Mouse (Mus musculus): ENCODE data around the gene Ifna2. TPM values are rescaled to one million over a fixed set of nuclear protein-coding genes. Genes with fewer than 3 reads are reported as not detected.
A peak's percentile ranks its signal among the peaks of the same experiment; 100 is the strongest.

The Ifna2 gene
- polyA plus RNA-seq, 1 experiment from 2014 or later: not detected

- 58% methylated on average over 6 of the region's 6 CpGs for WGBS
- Histone ChIP-seq H3K4me3 (no peak overlapping the region), H3K9me3 (no peaks in the 10 kb centered on the region), H3K36me3 (no peaks in the 10 kb centered on the region), H3K27me3 (ENCODE audit: insufficient read depth, poor library complexity, severe bottlenecking) (no peaks in the 10 kb centered on the region), H3K27ac (no peak overlapping the region), H3K4me1 (no peaks in the 10 kb centered on the region)
- DNase-seq (ENCODE audit: low spot score): no peak
Measured at GRCm38 (mm10) chr4:88697108-88697507, 13.4 kb upstream of the Ifna2 start.

- Histone ChIP-seq H3K4me3 (no peak overlapping the region), H3K27me3 (ENCODE audit: insufficient read depth, poor library complexity, severe bottlenecking) (no peaks in the 10 kb centered on the region), H3K4me1 (no peaks in the 10 kb centered on the region), H3K36me3 (no peaks in the 10 kb centered on the region), H3K27ac (no peak overlapping the region), H3K9me3 (no peaks in the 10 kb centered on the region)
- 24% methylated on average over 3 of the region's 3 CpGs for WGBS
- DNase-seq (ENCODE audit: low spot score): peak; percentile 88
Measured at GRCm38 (mm10) chr4:88696237-88696884, 12.6 kb upstream of the Ifna2 start.

GRCm38 (mm10) chr4:88693392-88693791 lies 9.7 kb upstream of the Ifna2 start:
- H3K9me3 ChIP-seq: no peaks in the 10 kb centered on the region
- no peaks in the 10 kb centered on the region for H3K36me3 ChIP-seq
- WGBS: 78% methylated on average over 2 of the region's 2 CpGs
- H3K4me3 ChIP-seq: no peak overlapping the region
- H3K4me1 ChIP-seq: no peaks in the 10 kb centered on the region
- no peak for DNase-seq (ENCODE audit: low spot score)
- no peaks in the 10 kb centered on the region for H3K27me3 ChIP-seq (ENCODE audit: insufficient read depth, poor library complexity, severe bottlenecking)
- no peak overlapping the region for H3K27ac ChIP-seq

GRCm38 (mm10) chr4:88692537-88692936 lies 8.8 kb upstream of the Ifna2 start:
- WGBS: 77% methylated on average over 1 of the region's 1 CpGs
- no peaks in the 10 kb centered on the region for H3K4me1 ChIP-seq
- no peaks in the 10 kb centered on the region for H3K27me3 ChIP-seq (ENCODE audit: insufficient read depth, poor library complexity, severe bottlenecking)
- H3K27ac ChIP-seq: no peak overlapping the region
- H3K4me3 ChIP-seq: no peak overlapping the region
- no peak for DNase-seq (ENCODE audit: low spot score)
- no peaks in the 10 kb centered on the region for H3K36me3 ChIP-seq
- H3K9me3 ChIP-seq: no peaks in the 10 kb centered on the region

GRCm38 (mm10) chr4:88691259-88691658 lies 7.5 kb upstream of the Ifna2 start, which contains the start of gene Ifnab:
TSS of gene Ifnab (minus strand) at chr4:88691359.
- H3K27me3 ChIP-seq (ENCODE audit: insufficient read depth, poor library complexity, severe bottlenecking): no peaks in the 10 kb centered on the region
- DNase-seq (ENCODE audit: low spot score): no peak
- no peak within 1 kb of the TSS for H3K4me3 ChIP-seq
- WGBS: 64% methylated on average over 2 of the region's 2 CpGs
- H3K4me1 ChIP-seq: no peaks in the 10 kb centered on the region
- no peaks in the 10 kb centered on the region for H3K36me3 ChIP-seq
- no peaks in the 10 kb centered on the region for H3K9me3 ChIP-seq
- H3K27ac ChIP-seq: no peak within 1 kb of the TSS

GRCm38 (mm10) chr4:88681353-88681752 lies 2.4 kb downstream of the Ifna2 start:
- Histone ChIP-seq H3K36me3 (no peaks in the 10 kb centered on the region), H3K27me3 (ENCODE audit: insufficient read depth, poor library complexity, severe bottlenecking) (no peaks in the 10 kb centered on the region), H3K9me3 (no peaks in the 10 kb centered on the region), H3K27ac (no peak overlapping the region), H3K4me1 (no peaks in the 10 kb centered on the region), H3K4me3 (no peak overlapping the region)
- no peak for DNase-seq (ENCODE audit: low spot score)
- WGBS: 76% methylated on average over 3 of the region's 3 CpGs

GRCm38 (mm10) chr4:88680362-88680761 lies 3.4 kb downstream of the Ifna2 start:
- WGBS: 49% methylated on average over 8 of the region's 8 CpGs
- H3K27me3 ChIP-seq (ENCODE audit: insufficient read depth, poor library complexity, severe bottlenecking): no peaks in the 10 kb centered on the region
- no peaks in the 10 kb centered on the region for H3K36me3 ChIP-seq
- no peak overlapping the region for H3K4me3 ChIP-seq
- H3K27ac ChIP-seq: no peak overlapping the region
- H3K4me1 ChIP-seq: no peaks in the 10 kb centered on the region
- no peak for DNase-seq (ENCODE audit: low spot score)
- H3K9me3 ChIP-seq: no peaks in the 10 kb centered on the region

GRCm38 (mm10) chr4:88676824-88677223 lies 6.9 kb downstream of the Ifna2 start, which contains the start of gene Ifna16:
TSS of gene Ifna16 (minus strand) at chr4:88676924.
- no peak for DNase-seq (ENCODE audit: low spot score)
- Histone ChIP-seq H3K27ac (no peak within 1 kb of the TSS), H3K4me3 (no peak within 1 kb of the TSS), H3K9me3 (no peaks in the 10 kb centered on the region), H3K36me3 (no peaks in the 10 kb centered on the region), H3K27me3 (ENCODE audit: insufficient read depth, poor library complexity, severe bottlenecking) (no peaks in the 10 kb centered on the region), H3K4me1 (no peaks in the 10 kb centered on the region)
- 86% methylated on average over 1 of the region's 1 CpGs for WGBS

GRCm38 (mm10) chr4:88655461-88655860 lies 28.3 kb downstream of the Ifna2 start:
- Histone ChIP-seq H3K36me3 (no peaks in the 10 kb centered on the region), H3K9me3 (no peaks in the 10 kb centered on the region), H3K4me1 (no peaks in the 10 kb centered on the region), H3K27me3 (ENCODE audit: insufficient read depth, poor library complexity, severe bottlenecking) (no peaks in the 10 kb centered on the region), H3K4me3 (no peak overlapping the region), H3K27ac (no peak overlapping the region)
- DNase-seq (ENCODE audit: low spot score): no peak
- 38% methylated on average over 1 of the region's 1 CpGs for WGBS

- Histone ChIP-seq H3K27me3 (ENCODE audit: insufficient read depth, poor library complexity, severe bottlenecking) (no peaks in the 10 kb centered on the region), H3K27ac (no peak overlapping the region), H3K4me1 (no peaks in the 10 kb centered on the region), H3K9me3 (no peaks in the 10 kb centered on the region), H3K4me3 (no peak overlapping the region), H3K36me3 (no peaks in the 10 kb centered on the region)
- DNase-seq (ENCODE audit: low spot score): no peak
- 84% methylated on average over 3 of the region's 3 CpGs for WGBS
Measured at GRCm38 (mm10) chr4:88653644-88654043, 30.1 kb downstream of the Ifna2 start.

GRCm38 (mm10) chr4:88644359-88644758 lies 39.4 kb downstream of the Ifna2 start, which contains the start of gene Ifna13:
TSS of gene Ifna13 (minus strand) at chr4:88644459.
- 62% methylated on average over 2 of the region's 2 CpGs for WGBS
- no peak for DNase-seq (ENCODE audit: low spot score)
- no peak within 1 kb of the TSS for H3K27ac ChIP-seq
- no peaks in the 10 kb centered on the region for H3K9me3 ChIP-seq
- no peaks in the 10 kb centered on the region for H3K36me3 ChIP-seq
- no peaks in the 10 kb centered on the region for H3K27me3 ChIP-seq (ENCODE audit: insufficient read depth, poor library complexity, severe bottlenecking)
- no peak within 1 kb of the TSS for H3K4me3 ChIP-seq
- no peaks in the 10 kb centered on the region for H3K4me1 ChIP-seq

- Histone ChIP-seq H3K27me3 (ENCODE audit: insufficient read depth, poor library complexity, severe bottlenecking) (no peaks in the 10 kb centered on the region), H3K4me1 (no peaks in the 10 kb centered on the region), H3K4me3 (no peak overlapping the region), H3K36me3 (no peaks in the 10 kb centered on the region), H3K27ac (no peak overlapping the region), H3K9me3 (no peaks in the 10 kb centered on the region)
- 45% methylated on average over 2 of the region's 2 CpGs for WGBS
- no peak for DNase-seq (ENCODE audit: low spot score)
Measured at GRCm38 (mm10) chr4:88642526-88642925, 41.2 kb downstream of the Ifna2 start.

- WGBS: 22% methylated on average over 11 of the region's 11 CpGs
- H3K4me3 ChIP-seq: peak overlapping the region; percentile 53
- H3K36me3 ChIP-seq: no peaks in the 10 kb centered on the region
- H3K4me1 ChIP-seq: no peaks in the 10 kb centered on the region
- no peak overlapping the region for H3K27ac ChIP-seq
- H3K27me3 ChIP-seq (ENCODE audit: insufficient read depth, poor library complexity, severe bottlenecking): no peaks in the 10 kb centered on the region
- H3K9me3 ChIP-seq: no peaks in the 10 kb centered on the region
- DNase-seq (ENCODE audit: low spot score): peak; percentile 93
Measured at GRCm38 (mm10) chr4:88641077-88641831, 42.5 kb downstream of the Ifna2 start.
